Mouse (Mus musculus) liver, embryonic 14.5 days (tissue): ENCODE measurements around the gene Timm50.

Source experiments
- CTCF ChIP-seq: IDR thresholded peaks from 2 replicates; pipeline ENCODE4 v1.5.1; 2016; ENCODE audit warnings: antibody characterized with exemption, low read depth, control low read depth
- EP300 ChIP-seq: IDR thresholded peaks from 2 replicates; pipeline ENCODE4 v1.6.1; 2016; ENCODE audit warnings: antibody characterized with exemption, low read depth

GRCm38 (mm10) chr7:28350155-28350883 lies 38.4 kb upstream of the Timm50 start, which contains the start of gene Rps16:
- TF ChIP-seq CTCF (peak; percentile 20), EP300 (no peak)
